Mouse (Mus musculus) heart, embryonic 13.5 days (tissue): ENCODE results near the gene Dock4. TPM values are rescaled to one million over a fixed set of nuclear protein-coding genes. Genes with fewer than 3 reads are reported as not detected.

Experiments used
- ATAC-seq: fragments of 200-750 bp; cut with Nextera tagmentation; 2 replicates; pipeline ENCODE4 v1.8.0; 2017; ENCODE audit warnings: moderate TSS enrichment; ENCODE audit not compliant: insufficient number of reproducible peaks, low FRiP score, low TSS enrichment; ENCODE audit errors: extremely low read depth
- H3K27ac ChIP-seq: fragments of 300-500 bp; sonication (generic); replicated peaks from 2 replicates; pipeline ENCODE4 v1.5.1; 2015; ENCODE audit warnings: moderate library complexity, mild to moderate bottlenecking, inconsistent platforms
- H3K27me3 ChIP-seq: fragments of 300-500 bp; sonication (generic); replicated peaks from 2 replicates; pipeline ENCODE4 v1.6.1; 2015; ENCODE audit warnings: mild to moderate bottlenecking, inconsistent platforms
- H3K36me3 ChIP-seq: fragments of 300-500 bp; sonication (generic); 2 replicates; pipeline ENCODE4 v1.6.1; 2015; ENCODE audit warnings: mild to moderate bottlenecking, inconsistent platforms
- H3K4me1 ChIP-seq: fragments of 300-500 bp; sonication (generic); 2 replicates; pipeline ENCODE4 v1.6.1; 2015; ENCODE audit warnings: inconsistent platforms
- H3K4me2 ChIP-seq: fragments of 300-500 bp; sonication (generic); 2 replicates; pipeline ENCODE4 v1.6.1; 2015; ENCODE audit warnings: inconsistent platforms, mild to moderate bottlenecking, moderate library complexity
- H3K4me3 ChIP-seq: fragments of 300-500 bp; sonication (generic); 2 replicates; pipeline ENCODE4 v1.5.1; 2015; ENCODE audit warnings: moderate library complexity, mild to moderate bottlenecking, inconsistent platforms
- H3K9ac ChIP-seq: fragments of 300-500 bp; sonication (generic); 2 replicates; pipeline ENCODE4 v1.6.1; 2015; ENCODE audit warnings: inconsistent platforms, mild to moderate bottlenecking, moderate library complexity
- H3K9me3 ChIP-seq: fragments of 300-500 bp; sonication (generic); 2 replicates; pipeline ENCODE4 v1.6.1; 2016; ENCODE audit warnings: inconsistent platforms
- WGBS: fragments of 180-500 bp; shearing (Covaris S2); methylation state at CpG from one replicate; pipeline ENCODE4 v1.1.7; 2015; ENCODE audit warnings: mixed read lengths; 5-methylcytosine and 5-hydroxymethylcytosine counted together
- polyA plus RNA-seq: library from polyadenylated mRNA; unstranded; fragments of >200 nt; fragmentation: Nextera tagmentation; extraction: Ambion mirVana; gene quantifications from 2 replicates; pipeline ENCODE4 v1.2.1, GENCODE M21; 2015

Gene Dock4
- polyA plus RNA-seq, 1 experiment from 2014 or later: 6.9 TPM

- Histone ChIP-seq H3K4me3 (no peak overlapping the region), H3K27me3 (no peaks in the 10 kb centered on the region), H3K36me3 (peaks cover 21% of the 10 kb centered on the region), H3K27ac (no peak overlapping the region), H3K9me3 (no peaks in the 10 kb centered on the region), H3K4me2 (no peak overlapping the region), H3K9ac (no peak overlapping the region), H3K4me1 (no peaks in the 10 kb centered on the region)
- WGBS: 64% methylated on average over 8 of the region's 8 CpGs
- no peak for ATAC-seq
Measured at GRCm38 (mm10) chr12:40832157-40832556, 386.4 kb downstream of the Dock4 start.

DNA sequence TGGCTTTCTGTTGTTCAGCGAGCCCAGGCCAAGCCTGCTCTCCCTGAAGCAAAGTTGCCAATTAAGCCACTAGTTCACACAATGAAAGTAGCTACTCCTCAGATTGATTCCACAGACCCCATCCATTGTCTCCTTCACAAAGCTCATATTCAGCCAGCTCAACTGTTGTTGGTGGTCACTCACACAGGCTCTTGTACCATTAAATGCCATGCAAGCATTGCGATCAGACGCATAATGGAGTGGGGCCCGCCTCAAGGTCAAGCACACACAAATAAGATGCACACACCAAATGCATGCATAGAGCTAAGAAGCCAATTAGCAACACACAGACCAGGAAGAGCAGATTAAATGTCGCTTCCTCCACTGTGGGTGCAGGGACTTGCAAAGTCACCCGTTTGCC lies 391.2 kb downstream of the Dock4 start:
- Histone ChIP-seq H3K9me3 (no peaks in the 10 kb centered on the region), H3K4me3 (no peak overlapping the region), H3K4me2 (no peak overlapping the region), H3K36me3 (peaks cover 10% of the 10 kb centered on the region), H3K4me1 (peaks cover 38% of the 10 kb centered on the region), H3K27ac (no peak overlapping the region), H3K9ac (no peak overlapping the region), H3K27me3 (no peaks in the 10 kb centered on the region)
- 84% methylated on average over 6 of the region's 6 CpGs for WGBS
- no peak for ATAC-seq

DNA sequence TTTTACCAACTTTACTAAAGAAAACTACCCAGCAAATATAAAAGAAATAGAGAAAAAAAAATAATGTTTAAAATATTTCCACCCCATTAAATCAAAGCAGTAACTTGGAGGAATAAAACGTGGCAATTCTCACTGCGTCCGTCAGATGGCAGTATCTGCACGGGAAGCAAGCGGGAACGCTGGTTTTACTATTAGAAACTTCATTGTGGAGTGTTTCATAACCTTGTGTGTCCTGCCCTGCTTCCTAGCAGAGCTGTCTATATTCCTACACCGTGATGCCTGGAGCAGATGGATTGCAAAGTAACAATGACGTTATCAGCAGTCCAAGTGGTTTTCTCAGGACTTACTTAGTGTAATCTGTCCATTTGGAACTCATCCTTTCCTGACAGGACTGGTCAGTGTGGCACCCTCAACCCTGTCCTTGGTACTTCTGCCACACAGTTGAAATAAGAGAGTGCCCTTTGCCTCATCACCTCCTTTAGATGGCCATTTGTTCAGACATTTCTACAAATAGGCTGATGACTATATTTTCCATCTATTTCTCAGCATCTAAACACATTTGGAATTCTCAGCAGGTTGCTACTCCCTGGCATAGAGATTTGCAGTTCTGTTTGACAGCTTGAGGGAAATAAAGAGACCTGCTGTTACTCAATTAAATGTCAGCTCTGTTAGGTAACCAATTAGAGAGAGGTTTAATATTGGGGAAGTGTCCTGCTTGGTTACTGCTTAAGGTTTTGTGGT lies 392.0 kb downstream of the Dock4 start:
- Histone ChIP-seq H3K4me2 (no peak overlapping the region), H3K4me3 (no peak overlapping the region), H3K4me1 (peaks cover 44% of the 10 kb centered on the region), H3K9me3 (no peaks in the 10 kb centered on the region), H3K27ac (no peak overlapping the region), H3K9ac (no peak overlapping the region), H3K27me3 (no peaks in the 10 kb centered on the region), H3K36me3 (peaks cover 10% of the 10 kb centered on the region)
- 5% methylated on average over 8 of the region's 8 CpGs for WGBS
- ATAC-seq: no peak

DNA sequence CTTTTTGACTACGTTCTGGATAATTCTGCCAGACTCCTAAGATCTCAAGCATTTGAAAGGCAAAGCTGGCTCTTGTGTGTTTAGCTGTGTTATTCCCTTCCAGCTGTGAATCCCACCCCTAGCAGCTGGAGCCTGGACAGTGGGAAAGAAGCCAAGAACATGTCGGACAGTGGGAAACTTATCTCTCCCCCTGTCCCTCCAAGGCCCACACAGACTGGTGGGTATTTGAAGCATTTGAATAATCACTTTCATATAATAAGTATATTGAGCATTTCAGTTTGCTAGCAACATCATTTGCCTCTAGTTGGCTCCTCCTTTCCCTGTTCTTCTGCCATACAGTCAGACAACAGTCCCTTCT lies 392.6 kb downstream of the Dock4 start:
- WGBS: 50% methylated on average over 2 of the region's 2 CpGs
- Histone ChIP-seq H3K9ac (no peak overlapping the region), H3K9me3 (no peaks in the 10 kb centered on the region), H3K27ac (no peak overlapping the region), H3K27me3 (no peaks in the 10 kb centered on the region), H3K36me3 (peaks cover 10% of the 10 kb centered on the region), H3K4me3 (no peak overlapping the region), H3K4me1 (peaks cover 48% of the 10 kb centered on the region), H3K4me2 (no peak overlapping the region)
- no peak for ATAC-seq

DNA sequence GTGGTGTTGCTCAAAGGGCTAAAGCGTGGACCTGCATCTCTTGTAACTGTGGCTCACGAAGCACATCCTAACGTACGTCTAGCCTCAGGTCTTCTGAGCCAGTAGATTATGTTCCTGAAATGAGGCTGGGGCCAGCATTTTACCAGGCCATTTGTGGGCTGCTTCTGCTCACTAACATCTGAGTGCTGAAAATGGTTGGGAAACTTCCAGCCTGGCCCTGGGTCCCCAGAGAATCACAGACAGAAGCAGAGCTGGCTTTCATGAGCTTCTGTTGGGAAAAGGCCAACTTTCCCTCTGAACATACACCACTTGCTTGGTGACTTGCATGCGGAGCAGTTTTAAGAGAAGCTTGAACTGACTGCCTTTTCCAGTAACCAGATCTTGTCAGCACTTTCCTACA lies 393.2 kb downstream of the Dock4 start:
- Histone ChIP-seq H3K4me2 (no peak overlapping the region; the same call in 1 of the 2 replicates), H3K36me3 (peaks cover 10% of the 10 kb centered on the region), H3K4me1 (peaks cover 53% of the 10 kb centered on the region), H3K27me3 (no peaks in the 10 kb centered on the region), H3K27ac (0 out of 2 replicates have a peak overlapping the region, but pooled peaks have one; percentile 1), H3K9me3 (no peaks in the 10 kb centered on the region), H3K4me3 (no peak overlapping the region), H3K9ac (no peak overlapping the region)
- ATAC-seq: no peak
- 58% methylated on average over 5 of the region's 5 CpGs for WGBS

- Histone ChIP-seq H3K36me3 (peaks cover 9% of the 10 kb centered on the region), H3K4me2 (no peak overlapping the region), H3K9me3 (no peaks in the 10 kb centered on the region), H3K9ac (no peak overlapping the region), H3K4me3 (no peak overlapping the region), H3K4me1 (peaks cover 53% of the 10 kb centered on the region), H3K27ac (no peak overlapping the region), H3K27me3 (peaks cover 4% of the 10 kb centered on the region; the same call in 1 of the 2 replicates)
- no peak for ATAC-seq
- 55% methylated on average over 4 of the region's 4 CpGs for WGBS
Measured at GRCm38 (mm10) chr12:40839817-40840216, 394.1 kb downstream of the Dock4 start.

DNA sequence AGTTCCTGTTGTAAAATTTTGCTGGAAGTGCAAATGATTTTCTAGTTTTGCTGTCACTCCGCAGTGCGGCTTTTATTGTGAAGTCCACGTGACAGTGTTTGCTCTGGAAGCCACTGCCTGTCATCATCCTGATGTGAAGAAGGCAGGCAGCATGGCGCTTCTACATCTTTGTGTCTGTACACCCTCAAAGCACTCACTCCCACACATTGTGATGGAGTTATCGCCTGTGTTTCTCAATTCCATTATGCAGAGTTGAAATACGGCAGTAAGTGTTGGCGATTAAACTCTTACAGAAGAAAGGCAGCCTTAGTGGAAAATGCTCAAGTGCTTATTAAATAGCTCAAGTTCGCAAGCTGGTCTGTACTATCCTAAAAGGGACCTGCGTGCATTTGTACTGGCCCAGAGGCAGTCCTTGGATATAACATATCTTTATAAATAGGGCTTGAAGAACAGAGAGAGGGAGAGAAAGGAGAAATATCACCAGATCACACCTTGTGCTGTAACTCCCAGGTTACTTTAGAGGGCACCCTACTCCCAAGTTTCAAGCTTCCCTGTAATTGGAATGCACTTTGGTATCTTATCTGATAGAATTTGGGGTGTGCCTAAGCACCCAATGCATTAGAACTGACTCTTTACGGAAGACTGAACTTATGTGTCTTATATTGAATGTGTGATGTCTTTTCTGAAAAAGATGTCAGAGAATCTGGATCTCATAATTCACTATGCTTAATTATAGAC lies 396.7 kb downstream of the Dock4 start:
- Histone ChIP-seq H3K4me3 (no peak overlapping the region), H3K9ac (no peak overlapping the region), H3K4me2 (peak overlapping the region; percentile 38), H3K27me3 (peaks cover 4% of the 10 kb centered on the region; the same call in 1 of the 2 replicates), H3K27ac (no peak overlapping the region), H3K9me3 (no peaks in the 10 kb centered on the region), H3K36me3 (no peaks in the 10 kb centered on the region), H3K4me1 (peaks cover 53% of the 10 kb centered on the region)
- 47% methylated on average over 10 of the region's 10 CpGs for WGBS
- no peak for ATAC-seq

DNA sequence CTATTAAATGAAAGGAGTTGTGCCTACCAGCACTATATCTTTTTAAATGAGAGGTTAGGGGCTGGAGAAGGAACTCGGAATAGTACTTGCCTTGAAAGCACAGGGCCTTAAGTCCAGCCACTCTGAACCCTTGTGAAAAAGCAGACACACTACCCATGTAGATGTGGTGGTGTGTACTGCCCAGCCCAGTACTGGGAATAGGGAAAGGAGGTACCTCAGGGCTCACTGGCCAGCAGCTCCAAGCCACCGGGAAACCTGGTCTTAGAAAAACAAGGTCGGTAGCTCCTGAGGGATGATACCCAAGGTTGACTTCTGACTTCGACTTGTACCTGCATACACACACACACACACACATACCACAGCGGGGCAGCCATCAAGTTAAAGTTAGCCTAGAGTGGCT lies 397.2 kb downstream of the Dock4 start:
- WGBS: 69% methylated on average over 5 of the region's 5 CpGs
- no peak overlapping the region for H3K4me2 ChIP-seq
- no peaks in the 10 kb centered on the region for H3K36me3 ChIP-seq
- H3K9ac ChIP-seq: no peak overlapping the region
- peaks cover 49% of the 10 kb centered on the region for H3K4me1 ChIP-seq
- H3K27ac ChIP-seq: no peak overlapping the region
- H3K27me3 ChIP-seq: peaks cover 4% of the 10 kb centered on the region; the same call in 1 of the 2 replicates
- H3K4me3 ChIP-seq: no peak overlapping the region
- no peaks in the 10 kb centered on the region for H3K9me3 ChIP-seq
- ATAC-seq: no peak

DNA sequence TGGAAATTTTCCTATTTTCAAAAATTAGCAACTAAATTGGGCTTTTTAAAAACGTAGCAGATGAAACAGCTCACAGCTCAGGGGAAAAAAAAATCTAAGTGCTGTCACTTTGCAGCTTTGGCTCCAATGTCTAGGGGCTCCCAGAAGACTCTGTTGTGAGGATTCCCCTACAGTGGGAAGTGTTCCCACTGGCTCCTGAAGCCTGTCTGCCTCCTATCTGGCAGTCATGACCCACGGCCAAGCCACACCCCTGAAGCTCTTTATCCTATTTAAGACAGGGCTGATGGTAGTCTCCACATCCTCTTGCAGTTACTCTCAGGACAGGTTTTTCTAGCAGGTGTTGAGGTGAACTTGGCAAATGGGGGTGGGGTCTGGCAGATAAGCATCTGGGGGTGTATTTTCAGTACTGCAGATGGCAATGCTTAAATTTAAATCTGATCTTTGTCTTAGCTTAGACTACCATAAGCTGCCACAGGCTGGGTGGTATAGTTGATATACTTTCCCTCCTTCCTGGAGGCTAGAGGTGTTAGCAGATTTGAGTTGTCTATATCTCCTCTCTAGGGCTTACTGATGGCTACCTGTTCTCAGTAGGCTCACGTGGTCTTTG lies 397.8 kb downstream of the Dock4 start:
- ATAC-seq: no peak
- H3K36me3 ChIP-seq: no peaks in the 10 kb centered on the region
- no peak overlapping the region for H3K4me2 ChIP-seq
- H3K9ac ChIP-seq: no peak overlapping the region
- no peak overlapping the region for H3K4me3 ChIP-seq
- peaks cover 43% of the 10 kb centered on the region for H3K4me1 ChIP-seq
- H3K27ac ChIP-seq: no peak overlapping the region
- H3K27me3 ChIP-seq: peaks cover 4% of the 10 kb centered on the region; the same call in 1 of the 2 replicates
- no peaks in the 10 kb centered on the region for H3K9me3 ChIP-seq
- 56% methylated on average over 3 of the region's 3 CpGs for WGBS

- ATAC-seq: no peak
- WGBS: 88% methylated on average over 22 of the region's 22 CpGs
Measured at GRCm38 (mm10) chr12:40844324-40844723, 398.6 kb downstream of the Dock4 start.

DNA sequence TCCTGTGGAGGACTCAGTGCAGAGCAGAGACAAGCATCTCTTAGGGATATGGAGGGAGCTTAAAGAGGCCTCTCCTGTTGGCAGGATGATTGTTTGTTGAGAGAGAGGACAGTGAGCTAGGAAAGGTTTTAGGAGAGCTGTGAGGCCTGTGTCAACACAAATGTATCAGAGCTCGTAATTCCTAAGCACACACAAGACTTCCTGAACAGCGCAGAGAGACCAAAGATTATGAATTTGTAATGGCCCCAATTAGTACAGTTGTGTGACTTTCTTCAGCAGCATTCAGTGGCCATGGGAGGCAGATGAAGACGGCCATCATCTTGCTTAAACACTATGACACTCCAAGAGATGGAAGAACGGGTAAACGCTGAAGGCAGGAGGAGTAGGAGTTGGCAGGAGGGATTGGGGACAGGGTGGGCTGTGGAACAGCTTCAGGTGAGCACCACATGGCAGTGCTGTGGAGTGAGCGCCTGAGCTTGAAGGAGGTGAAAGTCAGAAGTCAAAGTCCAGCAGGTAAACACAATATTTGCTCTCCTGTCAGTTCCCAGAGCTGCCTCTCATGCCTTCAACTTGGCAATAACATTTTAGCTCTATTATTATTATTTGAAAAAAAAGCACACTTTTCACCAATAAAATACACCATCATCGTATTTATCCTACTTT lies 409.1 kb downstream of the Dock4 start:
- H3K9me3 ChIP-seq: 0 out of 2 replicates have a peak, but pooled peaks cover 11% of the 10 kb centered on the region
- no peaks in the 10 kb centered on the region for H3K36me3 ChIP-seq
- no peaks in the 10 kb centered on the region for H3K4me1 ChIP-seq
- ATAC-seq: no peak
- no peaks in the 10 kb centered on the region for H3K27me3 ChIP-seq
- H3K9ac ChIP-seq: no peak overlapping the region
- H3K27ac ChIP-seq: no peak overlapping the region
- WGBS: 80% methylated on average over 7 of the region's 7 CpGs
- H3K4me3 ChIP-seq: no peak overlapping the region
- H3K4me2 ChIP-seq: no peak overlapping the region

More at GRCm38 (mm10) chr12:40844324-40844723, 398.6 kb downstream of the Dock4 start:
- H3K27me3 ChIP-seq: peaks cover 4% of the 10 kb centered on the region; the same call in 1 of the 2 replicates
- peaks cover 36% of the 10 kb centered on the region for H3K4me1 ChIP-seq
- no peak overlapping the region for H3K4me3 ChIP-seq
- H3K36me3 ChIP-seq: no peaks in the 10 kb centered on the region
- no peak overlapping the region for H3K9ac ChIP-seq
- no peak overlapping the region for H3K4me2 ChIP-seq
- H3K27ac ChIP-seq: no peak overlapping the region
- H3K9me3 ChIP-seq: no peaks in the 10 kb centered on the region
